Mouse (Mus musculus) embryonic facial prominence, embryonic 10.5 days (tissue): ENCODE results near the gene Nxt1. TPM values are rescaled to one million over a fixed set of nuclear protein-coding genes. Genes with fewer than 3 reads are reported as not detected.
A peak's percentile ranks its signal among the peaks of the same experiment; 100 is the strongest.

Experiments
- DNase-seq: peaks from one replicate; pipeline ENCODE4 v3.0.0-alpha.2; 2017; ENCODE audit warnings: low spot score
- H3K27ac ChIP-seq: fragments of 300-500 bp; sonication (generic); replicated peaks from 2 replicates; pipeline ENCODE4 v1.5.1; 2016; ENCODE audit warnings: mild to moderate bottlenecking
- H3K27me3 ChIP-seq: fragments of 300-500 bp; sonication (generic); replicated peaks from 2 replicates; pipeline ENCODE4 v1.6.1; 2016; ENCODE audit warnings: low read depth, mild to moderate bottlenecking; ENCODE audit not compliant: poor library complexity, severe bottlenecking
- H3K36me3 ChIP-seq: fragments of 300-500 bp; sonication (generic); replicated peaks from 2 replicates; pipeline ENCODE4 v1.6.1; 2016; ENCODE audit warnings: mild to moderate bottlenecking, moderate library complexity
- H3K4me1 ChIP-seq: fragments of 300-500 bp; sonication (generic); 2 replicates; pipeline ENCODE4 v1.6.1; 2016
- H3K4me3 ChIP-seq: fragments of 300-500 bp; sonication (generic); 2 replicates; pipeline ENCODE4 v1.5.1; 2016; ENCODE audit warnings: mild to moderate bottlenecking, moderate library complexity
- H3K9me3 ChIP-seq: fragments of 300-500 bp; sonication (generic); 2 replicates; pipeline ENCODE4 v1.6.1; 2016; ENCODE audit warnings: mild to moderate bottlenecking
- whole genome bisulfite sequencing: fragments of 180-500 bp; shearing (Covaris S2); methylation state at CpG from one replicate; pipeline ENCODE4 v1.1.7; 2016; 5-methylcytosine and 5-hydroxymethylcytosine counted together
- polyA plus RNA-seq: library from polyadenylated mRNA; unstranded; fragments of >200 nt; fragmentation: Nextera tagmentation; extraction: Ambion mirVana; gene quantifications from 2 replicates; pipeline ENCODE4 v1.2.1, GENCODE M21; 2016

Gene Nxt1
- polyA plus RNA-seq, 1 experiment from 2014 or later = 142 TPM

GRCm38 (mm10) chr2:148677801-148678200, 5.4 kb downstream of the Nxt1 start:
- DNase-seq = peak; percentile 87
- 4% methylated on average over 26 of the region's 26 CpGs for WGBS

GRCm38 (mm10) chr2:148679346-148679745, 6.9 kb downstream of the Nxt1 start:
- Histone ChIP-seq H3K4me3 (peak overlapping the region; percentile 59), H3K27me3 (no peaks in the 10 kb centered on the region), H3K27ac (peak overlapping the region; percentile 89), H3K4me1 (peaks cover 61% of the 10 kb centered on the region), H3K9me3 (no peaks in the 10 kb centered on the region), H3K36me3 (peaks cover 42% of the 10 kb centered on the region)
- WGBS = under 1% methylated on average over 9 of the region's 9 CpGs
- DNase-seq = peak; percentile 81

More at GRCm38 (mm10) chr2:148677801-148678200, 5.4 kb downstream of the Nxt1 start:
- peaks cover 73% of the 10 kb centered on the region for H3K4me1 ChIP-seq
- H3K4me3 ChIP-seq = peak overlapping the region; percentile 59
- H3K36me3 ChIP-seq = peaks cover 32% of the 10 kb centered on the region
- no peaks in the 10 kb centered on the region for H3K27me3 ChIP-seq
- H3K9me3 ChIP-seq = no peaks in the 10 kb centered on the region
- peak overlapping the region; percentile 89 for H3K27ac ChIP-seq

GRCm38 (mm10) chr2:148680775-148681291, 8.4 kb downstream of the Nxt1 start, which contains the start of gene Gzf1:
Gene Gzf1 (plus strand): TSS chr2:148681023.
- WGBS = under 1% methylated on average over 39 of the region's 39 CpGs
- H3K9me3 ChIP-seq = no peaks in the 10 kb centered on the region
- H3K4me3 ChIP-seq = peak within 1 kb of the TSS; percentile 74
- H3K36me3 ChIP-seq = peaks cover 42% of the 10 kb centered on the region
- H3K4me1 ChIP-seq = peaks cover 57% of the 10 kb centered on the region
- H3K27me3 ChIP-seq = no peaks in the 10 kb centered on the region
- peak within 1 kb of the TSS; percentile 89 for H3K27ac ChIP-seq
- DNase-seq = peak; percentile 99

- Histone ChIP-seq H3K4me3 (peak overlapping the region; percentile 74), H3K4me1 (peaks cover 55% of the 10 kb centered on the region), H3K9me3 (no peaks in the 10 kb centered on the region), H3K27ac (peak overlapping the region; percentile 89), H3K27me3 (no peaks in the 10 kb centered on the region), H3K36me3 (peaks cover 42% of the 10 kb centered on the region)
- DNase-seq = peak; percentile 73
- 10% methylated on average over 17 of the region's 17 CpGs for WGBS
These were observed 9.1 kb downstream of the Nxt1 start for GRCm38 (mm10) chr2:148681461-148681891.

- Histone ChIP-seq H3K27ac (no peak overlapping the region), H3K4me3 (no peak overlapping the region), H3K4me1 (peaks cover 40% of the 10 kb centered on the region), H3K9me3 (no peaks in the 10 kb centered on the region), H3K36me3 (peaks cover 49% of the 10 kb centered on the region), H3K27me3 (no peaks in the 10 kb centered on the region)
- WGBS = 88% methylated on average over 1 of the region's 1 CpGs
- no peak for DNase-seq
These were observed 10.6 kb downstream of the Nxt1 start for GRCm38 (mm10) chr2:148683031-148683430.

GRCm38 (mm10) chr2:148684972-148685371, 12.6 kb downstream of the Nxt1 start:
- peaks cover 69% of the 10 kb centered on the region for H3K36me3 ChIP-seq
- no peak for DNase-seq
- H3K27ac ChIP-seq = no peak overlapping the region
- no peak overlapping the region for H3K4me3 ChIP-seq
- H3K4me1 ChIP-seq = peaks cover 20% of the 10 kb centered on the region
- H3K9me3 ChIP-seq = no peaks in the 10 kb centered on the region
- H3K27me3 ChIP-seq = no peaks in the 10 kb centered on the region
- 95% methylated on average over 2 of the region's 2 CpGs for WGBS

- no peaks in the 10 kb centered on the region for H3K9me3 ChIP-seq
- peaks cover 76% of the 10 kb centered on the region for H3K36me3 ChIP-seq
- WGBS = 94% methylated on average over 3 of the region's 3 CpGs
These were observed 13.3 kb downstream of the Nxt1 start for GRCm38 (mm10) chr2:148685709-148686108.

GRCm38 (mm10) chr2:148686862-148687261, 14.5 kb downstream of the Nxt1 start:
- H3K36me3 ChIP-seq = peaks cover 88% of the 10 kb centered on the region

More at GRCm38 (mm10) chr2:148685709-148686108, 13.3 kb downstream of the Nxt1 start:
- Histone ChIP-seq H3K27me3 (no peaks in the 10 kb centered on the region), H3K4me1 (peaks cover 13% of the 10 kb centered on the region), H3K27ac (no peak overlapping the region), H3K4me3 (no peak overlapping the region)
- no peak for DNase-seq

GRCm38 (mm10) chr2:148687971-148688370, 15.6 kb downstream of the Nxt1 start:
- Histone ChIP-seq H3K9me3 (no peaks in the 10 kb centered on the region), H3K4me3 (no peak overlapping the region), H3K4me1 (no peaks in the 10 kb centered on the region), H3K36me3 (peaks cover 96% of the 10 kb centered on the region), H3K27me3 (no peaks in the 10 kb centered on the region), H3K27ac (no peak overlapping the region)
- 94% methylated on average over 5 of the region's 5 CpGs for WGBS
- no peak for DNase-seq

More at GRCm38 (mm10) chr2:148686862-148687261, 14.5 kb downstream of the Nxt1 start:
- Histone ChIP-seq H3K4me1 (peaks cover 7% of the 10 kb centered on the region), H3K9me3 (no peaks in the 10 kb centered on the region), H3K4me3 (no peak overlapping the region), H3K27ac (no peak overlapping the region), H3K27me3 (no peaks in the 10 kb centered on the region)
- DNase-seq = no peak
- WGBS = 93% methylated on average over 1 of the region's 1 CpGs

- Histone ChIP-seq H3K27me3 (no peaks in the 10 kb centered on the region), H3K4me3 (no peak overlapping the region), H3K9me3 (no peaks in the 10 kb centered on the region), H3K4me1 (no peaks in the 10 kb centered on the region), H3K36me3 (peaks cover 96% of the 10 kb centered on the region), H3K27ac (no peak overlapping the region)
- no peak for DNase-seq
- 92% methylated on average over 6 of the region's 6 CpGs for WGBS
These were observed 17.2 kb downstream of the Nxt1 start for GRCm38 (mm10) chr2:148689444-148690140.

GRCm38 (mm10) chr2:148690291-148690690, 17.9 kb downstream of the Nxt1 start:
- H3K36me3 ChIP-seq = peaks cover 96% of the 10 kb centered on the region
- no peaks in the 10 kb centered on the region for H3K4me1 ChIP-seq
- H3K27me3 ChIP-seq = no peaks in the 10 kb centered on the region
- DNase-seq = no peak
- WGBS = 95% methylated on average over 3 of the region's 3 CpGs
- H3K27ac ChIP-seq = no peak overlapping the region
- no peak overlapping the region for H3K4me3 ChIP-seq
- no peaks in the 10 kb centered on the region for H3K9me3 ChIP-seq

- no peaks in the 10 kb centered on the region for H3K9me3 ChIP-seq
- H3K27me3 ChIP-seq = no peaks in the 10 kb centered on the region
- H3K4me3 ChIP-seq = no peak overlapping the region
- no peaks in the 10 kb centered on the region for H3K4me1 ChIP-seq
- WGBS = 95% methylated on average over 5 of the region's 5 CpGs
- no peak overlapping the region for H3K27ac ChIP-seq
- DNase-seq = no peak
- peaks cover 95% of the 10 kb centered on the region for H3K36me3 ChIP-seq
These were observed 18.4 kb downstream of the Nxt1 start for GRCm38 (mm10) chr2:148690781-148691180.

GRCm38 (mm10) chr2:148698571-148698970, 26.2 kb downstream of the Nxt1 start:
- H3K27ac ChIP-seq = no peak overlapping the region
- no peak for DNase-seq
- no peaks in the 10 kb centered on the region for H3K27me3 ChIP-seq
- no peaks in the 10 kb centered on the region for H3K4me1 ChIP-seq
- H3K36me3 ChIP-seq = peaks cover 71% of the 10 kb centered on the region
- 72% methylated on average over 5 of the region's 5 CpGs for WGBS
- H3K4me3 ChIP-seq = no peak overlapping the region
- H3K9me3 ChIP-seq = no peaks in the 10 kb centered on the region
